ENCODE assay signal across 9 mouse cellular contexts in genomic region chr5:66947958-66948357, GRCm38 (mm10).
A peak's percentile ranks its signal among the peaks of the same experiment; 100 is the strongest.
DNase-seq lines count a peak whose midpoint lies in the region; ATAC-seq and TF ChIP-seq lines count a peak whose summit lies in the region.
"Had no signal": no experiment of that assay in that cellular context is flagged by ENCODE, and none has a peak within 500 bp of the region (broad histone marks: within the 10 kb centered on the region; RNA-seq: fewer than 3 reads in every experiment).

No protein-coding gene starts in this region.

- in situ Hi-C loops in Patski (cut with MboI; ENCODE audit: low pct_unique_long_range_greater_than_20kb), result no loop called here

- H3K27ac ChIP-seq in embryonic facial prominence, embryonic 15.5 days (replicated peaks), result peak overlapping the region; percentile 94
- H3K27ac ChIP-seq in limb, embryonic 12.5 days, result peak overlapping the region; percentile 86
- H3K27ac ChIP-seq: macrophage had no signal

- no peaks in the 10 kb centered on the region for H3K9me3 ChIP-seq in embryonic facial prominence, embryonic 15.5 days (replicated peaks)
- peaks cover 5% of the 10 kb centered on the region; the same call in 1 of the 2 replicates for H3K9me3 ChIP-seq in limb, embryonic 12.5 days

- intact Hi-C loops in heart, postnatal 25 days (cut with DNase I), result no loop called here

- WGBS in embryonic facial prominence, embryonic 15.5 days, result 15% methylated on average over 6 of the region's 6 CpGs
- WGBS in limb, embryonic 12.5 days, result 47% methylated on average over 6 of the region's 6 CpGs

- H3K27me3 ChIP-seq in Patski, result no peaks in the 10 kb centered on the region
- H3K27me3 ChIP-seq in embryonic facial prominence, embryonic 15.5 days, result no peaks in the 10 kb centered on the region
- no peaks in the 10 kb centered on the region for H3K27me3 ChIP-seq in limb, embryonic 12.5 days

- TF ChIP-seq CTCF in Patski (IDR thresholded peaks at IDR 0.05), result no peak

- CTCF ChIA-PET in Patski (lab: Charles Lee), result interaction anchor here (0.5 to 0.8 kb wide), 2 partner anchors 21 to 24 kb away, joined by 3 read pairs; no protein-coding TSS in a partner anchor

- no peak for DNase-seq in frontal cortex, adult 2 months (ENCODE audit: extremely low spot score in 1 of 2, low spot score in 1 of 2)
- DNase-seq in Patski (ENCODE audit: low read depth, low spot score) (no peak), liver (no peak)
- peak; percentile 44 for DNase-seq in heart, postnatal 25 days (ENCODE audit: low spot score)
- no peak for DNase-seq in c-Kit-positive CD71-positive TER-119-positive erythroid progenitor cells, embryonic 14.5 days (ENCODE audit: low spot score)

- H3K4me3 ChIP-seq in embryonic facial prominence, embryonic 15.5 days (replicated peaks), result no peak overlapping the region
- H3K4me3 ChIP-seq in limb, embryonic 12.5 days (replicated peaks), result no peak overlapping the region

- peaks cover 26% of the 10 kb centered on the region for H3K4me1 ChIP-seq in embryonic facial prominence, embryonic 15.5 days
- H3K4me1 ChIP-seq in limb, embryonic 12.5 days (replicated peaks), result peaks cover 42% of the 10 kb centered on the region

- POLR2A ChIA-PET in Patski (lab: Charles Lee), result interaction anchor here (0.6 kb wide), 1 partner anchor 572 kb away, joined by 5 read pairs; no protein-coding TSS in a partner anchor

- ATAC-seq in frontal cortex, adult (ENCODE audit: low TSS enrichment), result peak; percentile 66
- ATAC-seq in Patski, result peak; percentile 48
- peak; percentile 83 for ATAC-seq in embryonic facial prominence, embryonic 15.5 days (ENCODE audit: insufficient number of reproducible peaks, low FRiP score, low TSS enrichment, low read depth)
- no peak; the same call in 1 of the 2 replicates for ATAC-seq in limb, embryonic 12.5 days (ENCODE audit: insufficient number of reproducible peaks, insufficient read depth, low FRiP score, low TSS enrichment, low read depth)

- H3K36me3 ChIP-seq in embryonic facial prominence, embryonic 15.5 days, result no peaks in the 10 kb centered on the region
- H3K36me3 ChIP-seq in limb, embryonic 12.5 days, result no peaks in the 10 kb centered on the region

- 0 out of 2 replicates have a peak overlapping the region, but pooled peaks have one; percentile 8 for H3K4me2 ChIP-seq in embryonic facial prominence, embryonic 15.5 days (replicated peaks)
- H3K4me2 ChIP-seq in limb, embryonic 12.5 days, result peak overlapping the region; percentile 13; the same call in 1 of the 2 replicates

- H3K9ac ChIP-seq in embryonic facial prominence, embryonic 15.5 days, result no peak overlapping the region
- H3K9ac ChIP-seq in limb, embryonic 12.5 days (replicated peaks), result no peak overlapping the region
